Mouse (Mus musculus): ENCODE measurements around the gene Rpl34. TPM values are rescaled to one million over a fixed set of nuclear protein-coding genes. Genes with fewer than 3 reads are reported as not detected.

The Rpl34 gene
- 524 and 551 TPM in 2 replicates for polyA plus RNA-seq (2015; fragmentation: Nextera tagmentation; extraction: Ambion mirVana)

DNA sequence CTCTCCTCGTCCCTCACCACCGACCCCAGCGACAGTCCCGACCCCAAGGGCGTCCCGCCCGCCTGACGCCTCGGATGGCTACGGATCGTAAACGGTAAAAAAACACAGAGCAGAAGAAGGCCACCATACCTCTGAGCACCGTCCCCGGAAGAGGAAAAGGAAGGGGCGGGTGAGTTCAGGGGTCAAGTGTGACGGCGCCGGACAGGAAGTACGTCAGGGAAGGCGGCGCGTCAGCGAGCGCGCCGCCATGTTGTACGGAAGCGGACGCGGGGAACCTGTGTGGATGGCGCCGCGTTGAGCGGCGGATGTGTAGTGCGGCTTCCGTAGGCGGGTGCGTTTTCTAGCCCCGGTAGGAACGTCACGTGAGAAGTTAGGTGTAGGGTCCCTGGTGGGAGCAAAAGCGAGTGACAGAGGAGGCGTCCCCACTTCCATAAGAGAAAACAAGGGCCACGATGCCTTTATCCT lies at the start of gene Rpl34:
TSS of gene Rpl34 (minus strand) at position 210 of the 465 bp plus-strand sequence.
- Histone ChIP-seq H3K9me3 (no peaks in the 10 kb centered on the region), H3K27me3 (replicated peaks) (no peaks in the 10 kb centered on the region), H3K4me3 (peak within 1 kb of the TSS; percentile 96), H3K36me3 (replicated peaks) (peaks cover 19% of the 10 kb centered on the region), H3K27ac (peak within 1 kb of the TSS; percentile 82), H3K4me1 (peaks cover 22% of the 10 kb centered on the region), H3K9ac (peak within 1 kb of the TSS; percentile 86), H3K4me2 (peak within 1 kb of the TSS; percentile 79)
- ATAC-seq (replicated peaks) = peak; percentile 99
- WGBS = under 1% methylated on average over 45 of the region's 45 CpGs

DNA sequence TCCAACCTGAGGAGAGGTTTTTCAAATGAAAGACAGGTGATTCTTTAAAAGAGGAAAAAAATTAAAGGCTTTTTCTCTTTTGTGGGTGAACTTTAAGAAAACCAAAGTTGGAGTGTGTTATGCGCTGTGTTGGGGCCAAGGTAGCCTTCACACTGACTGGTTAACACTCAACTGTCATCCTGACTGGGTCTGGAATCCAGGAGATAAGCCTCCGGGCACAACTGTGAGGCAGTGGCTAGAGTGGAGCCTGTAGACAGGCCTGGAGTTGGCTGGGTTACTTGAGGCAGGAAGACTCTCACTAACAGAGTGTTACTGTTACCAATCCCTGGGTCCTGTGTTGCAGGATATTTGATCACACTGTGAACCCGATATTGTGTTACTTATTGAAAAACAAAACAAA lies 38.0 kb upstream of the Rpl34 start:
- Histone ChIP-seq H3K36me3 (replicated peaks) (no peaks in the 10 kb centered on the region), H3K4me3 (no peak overlapping the region), H3K27me3 (replicated peaks) (no peaks in the 10 kb centered on the region), H3K9me3 (no peaks in the 10 kb centered on the region), H3K27ac (no peak overlapping the region), H3K4me1 (no peaks in the 10 kb centered on the region), H3K4me2 (no peak overlapping the region), H3K9ac (no peak overlapping the region)
- ATAC-seq (replicated peaks) = no peak
- 84% methylated on average over 3 of the region's 3 CpGs for WGBS

DNA sequence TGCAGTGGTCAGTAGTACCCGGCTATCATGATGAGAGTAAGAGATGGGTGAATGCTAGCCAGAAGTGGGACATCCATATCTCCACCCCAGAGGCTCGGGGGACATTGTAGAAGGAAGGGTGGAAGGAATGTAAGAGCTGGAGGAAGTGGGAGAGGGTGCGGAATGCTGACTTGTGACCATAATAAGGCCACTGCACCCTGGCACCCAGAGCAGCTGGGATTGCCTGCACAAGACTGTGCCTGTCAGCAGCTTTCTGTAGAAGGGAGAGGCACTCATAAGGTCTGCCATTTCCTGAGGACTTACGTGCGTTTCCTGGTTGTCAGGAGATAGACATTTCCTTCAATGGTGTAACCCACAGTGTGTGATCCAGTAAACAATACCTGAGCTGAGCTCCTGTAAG lies 33.9 kb upstream of the Rpl34 start:
- no peak overlapping the region for H3K27ac ChIP-seq
- H3K4me2 ChIP-seq = no peak overlapping the region
- no peaks in the 10 kb centered on the region for H3K9me3 ChIP-seq
- peaks cover 2% of the 10 kb centered on the region; the same call in 1 of the 2 replicates for H3K4me1 ChIP-seq
- no peaks in the 10 kb centered on the region for H3K27me3 ChIP-seq (replicated peaks)
- ATAC-seq (replicated peaks) = no peak
- WGBS = 78% methylated on average over 5 of the region's 5 CpGs
- H3K4me3 ChIP-seq = no peak overlapping the region
- H3K36me3 ChIP-seq (replicated peaks) = no peaks in the 10 kb centered on the region
- no peak overlapping the region for H3K9ac ChIP-seq

DNA sequence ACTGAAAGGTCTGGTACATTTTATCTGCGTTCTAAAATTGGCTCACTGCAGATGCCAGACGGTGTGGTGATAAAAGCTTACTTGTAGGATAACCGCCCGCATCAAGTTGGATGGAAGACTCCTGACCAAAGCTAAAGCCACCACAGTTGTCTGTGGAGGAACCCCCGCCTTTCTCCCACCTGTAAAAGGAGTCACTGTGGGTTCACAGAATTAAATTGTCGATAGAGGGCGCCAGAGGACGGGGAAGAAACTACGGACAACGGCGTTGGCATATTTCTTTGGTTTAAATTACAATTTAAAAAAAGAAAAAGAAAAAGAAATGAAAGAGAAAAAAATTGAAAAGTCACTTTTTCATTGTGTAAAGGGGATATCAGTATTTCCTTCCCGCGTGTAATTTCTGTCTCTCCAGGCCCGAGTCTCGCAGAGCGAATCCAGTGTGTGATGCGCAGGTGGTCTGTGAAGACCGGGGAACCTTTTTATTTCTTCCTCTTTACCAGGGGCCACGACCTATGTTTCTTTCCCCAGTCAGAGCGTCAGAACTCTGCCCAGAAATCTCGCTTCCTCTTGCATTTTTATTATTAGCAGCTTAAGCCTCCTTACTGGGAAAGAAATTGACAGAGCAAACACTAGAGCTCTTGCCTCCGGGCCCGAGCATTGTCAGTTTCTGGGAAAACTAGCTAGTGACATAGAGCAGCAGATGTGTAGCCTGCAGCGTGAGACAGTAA lies 30.7 kb upstream of the Rpl34 start:
- 0 out of 2 replicates have a peak overlapping the region, but pooled peaks have one; percentile 2 for H3K27ac ChIP-seq
- no peak overlapping the region for H3K9ac ChIP-seq
- H3K4me2 ChIP-seq = no peak overlapping the region
- 53% methylated on average over 24 of the region's 24 CpGs for WGBS
- H3K36me3 ChIP-seq (replicated peaks) = no peaks in the 10 kb centered on the region
- no peaks in the 10 kb centered on the region for H3K27me3 ChIP-seq (replicated peaks)
- H3K4me1 ChIP-seq = peaks cover 22% of the 10 kb centered on the region
- H3K9me3 ChIP-seq = no peaks in the 10 kb centered on the region
- no peak overlapping the region for H3K4me3 ChIP-seq
- 0 out of 2 replicates have a peak, but pooled peaks have one; percentile 8 for ATAC-seq (replicated peaks)

DNA sequence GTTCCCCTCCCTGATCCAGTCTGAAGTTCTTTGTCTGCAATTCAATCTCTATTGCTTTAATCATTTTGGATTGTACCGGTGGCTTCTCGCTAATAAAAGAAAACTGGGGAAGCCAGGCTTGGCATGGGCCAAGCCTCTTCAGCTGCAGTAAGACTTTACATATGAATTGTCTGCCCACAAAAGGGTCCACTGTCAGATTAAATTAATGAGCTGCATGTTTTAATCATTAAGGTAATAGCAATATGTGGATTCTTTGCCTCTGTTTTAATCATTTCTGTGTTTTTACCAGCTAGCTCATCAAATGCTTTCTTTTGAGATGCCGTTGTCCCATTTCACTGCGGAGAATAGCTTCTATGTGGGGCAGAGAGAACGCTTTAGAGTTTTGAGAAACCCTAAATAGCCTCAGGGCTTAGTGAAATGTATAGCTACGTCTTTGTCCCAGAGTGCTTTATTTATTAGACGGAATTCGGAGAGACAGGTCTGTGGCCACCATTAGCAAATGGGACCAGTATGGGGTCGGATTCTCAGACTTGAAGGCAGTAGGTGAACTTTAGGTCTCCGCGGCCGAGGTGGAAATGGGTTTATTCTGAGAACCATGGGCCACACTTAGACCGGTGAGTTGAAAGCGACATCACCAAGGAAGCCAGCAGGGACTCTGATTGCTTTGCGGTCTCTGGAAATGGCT lies 28.1 kb upstream of the Rpl34 start:
- ATAC-seq (replicated peaks) = peak; percentile 59
- Histone ChIP-seq H3K27me3 (replicated peaks) (no peaks in the 10 kb centered on the region), H3K9me3 (no peaks in the 10 kb centered on the region), H3K4me3 (no peak overlapping the region), H3K9ac (no peak overlapping the region; the same call in 1 of the 2 replicates), H3K4me2 (peak overlapping the region; percentile 3; the same call in 1 of the 2 replicates), H3K36me3 (replicated peaks) (no peaks in the 10 kb centered on the region), H3K27ac (peak overlapping the region; percentile 31), H3K4me1 (peaks cover 22% of the 10 kb centered on the region)
- 31% methylated on average over 15 of the region's 15 CpGs for WGBS

DNA sequence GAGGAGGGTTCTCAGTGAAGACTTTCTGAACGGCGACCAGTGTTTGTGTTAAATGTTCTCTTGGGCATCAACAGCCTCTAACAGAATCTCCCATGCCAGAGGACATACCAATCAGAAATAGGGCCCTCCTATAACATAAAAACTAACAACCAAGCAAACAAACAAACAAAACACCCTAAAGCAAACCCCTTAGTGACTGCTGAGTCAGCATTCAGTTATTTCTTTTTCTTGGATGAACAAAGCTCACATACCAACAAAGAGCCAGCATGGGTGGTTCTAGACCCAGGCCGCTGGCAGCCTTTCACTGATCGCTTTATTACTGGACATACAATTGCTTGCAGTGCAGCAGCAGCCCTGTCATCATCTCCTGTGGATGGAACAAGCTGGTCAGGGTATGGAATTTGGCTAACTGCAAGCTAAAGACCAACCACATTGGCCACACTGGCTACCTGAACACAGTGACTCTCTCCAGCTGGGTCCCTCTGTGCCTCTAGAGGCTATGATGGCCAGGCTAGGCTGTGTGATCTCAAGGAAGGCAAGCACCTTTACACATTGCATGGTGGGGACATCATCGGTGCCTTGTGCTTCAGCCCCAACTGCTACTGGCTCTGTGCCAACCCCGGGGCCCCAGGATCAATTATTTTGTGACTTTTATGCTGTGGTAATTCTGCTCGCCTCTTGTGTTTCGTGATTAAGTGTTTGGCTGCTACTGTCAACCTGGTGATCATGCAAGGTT lies 27.1 kb upstream of the Rpl34 start:
- peak; percentile 31; the same call in 1 of the 2 replicates for ATAC-seq (replicated peaks)
- H3K4me1 ChIP-seq = peaks cover 22% of the 10 kb centered on the region
- no peaks in the 10 kb centered on the region for H3K36me3 ChIP-seq (replicated peaks)
- no peak overlapping the region for H3K4me3 ChIP-seq
- H3K27ac ChIP-seq = peak overlapping the region; percentile 31; the same call in 1 of the 2 replicates
- H3K9me3 ChIP-seq = no peaks in the 10 kb centered on the region
- H3K27me3 ChIP-seq (replicated peaks) = no peaks in the 10 kb centered on the region
- no peak overlapping the region; the same call in 1 of the 2 replicates for H3K9ac ChIP-seq
- H3K4me2 ChIP-seq = no peak overlapping the region
- 58% methylated on average over 8 of the region's 8 CpGs for WGBS

DNA sequence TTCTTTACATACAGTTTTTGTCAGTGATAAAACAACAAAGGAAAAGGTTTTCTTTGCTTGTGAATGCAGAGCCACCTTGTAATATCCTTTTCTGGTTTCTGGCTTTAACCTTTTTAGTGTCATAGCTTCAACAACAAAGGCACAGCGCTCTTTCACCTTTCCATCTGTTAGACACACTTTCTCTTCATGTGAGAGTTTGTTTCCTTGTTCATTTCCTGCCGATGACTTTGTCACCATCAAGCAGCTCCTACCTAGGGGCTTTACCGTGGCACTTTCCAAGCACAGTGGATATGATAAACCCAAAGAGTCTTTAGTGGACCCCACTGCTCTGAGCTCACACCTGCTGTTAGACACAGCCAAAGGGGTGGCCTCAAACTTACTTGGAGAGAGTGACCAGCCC lies 19.0 kb upstream of the Rpl34 start:
- ATAC-seq (replicated peaks) = no peak
- H3K9me3 ChIP-seq = no peaks in the 10 kb centered on the region
- no peaks in the 10 kb centered on the region for H3K36me3 ChIP-seq (replicated peaks)
- H3K9ac ChIP-seq = no peak overlapping the region
- H3K4me2 ChIP-seq = no peak overlapping the region
- peaks cover 13% of the 10 kb centered on the region for H3K4me1 ChIP-seq
- WGBS = 92% methylated on average over 3 of the region's 3 CpGs
- no peak overlapping the region for H3K27ac ChIP-seq
- H3K4me3 ChIP-seq = no peak overlapping the region
- H3K27me3 ChIP-seq (replicated peaks) = no peaks in the 10 kb centered on the region

DNA sequence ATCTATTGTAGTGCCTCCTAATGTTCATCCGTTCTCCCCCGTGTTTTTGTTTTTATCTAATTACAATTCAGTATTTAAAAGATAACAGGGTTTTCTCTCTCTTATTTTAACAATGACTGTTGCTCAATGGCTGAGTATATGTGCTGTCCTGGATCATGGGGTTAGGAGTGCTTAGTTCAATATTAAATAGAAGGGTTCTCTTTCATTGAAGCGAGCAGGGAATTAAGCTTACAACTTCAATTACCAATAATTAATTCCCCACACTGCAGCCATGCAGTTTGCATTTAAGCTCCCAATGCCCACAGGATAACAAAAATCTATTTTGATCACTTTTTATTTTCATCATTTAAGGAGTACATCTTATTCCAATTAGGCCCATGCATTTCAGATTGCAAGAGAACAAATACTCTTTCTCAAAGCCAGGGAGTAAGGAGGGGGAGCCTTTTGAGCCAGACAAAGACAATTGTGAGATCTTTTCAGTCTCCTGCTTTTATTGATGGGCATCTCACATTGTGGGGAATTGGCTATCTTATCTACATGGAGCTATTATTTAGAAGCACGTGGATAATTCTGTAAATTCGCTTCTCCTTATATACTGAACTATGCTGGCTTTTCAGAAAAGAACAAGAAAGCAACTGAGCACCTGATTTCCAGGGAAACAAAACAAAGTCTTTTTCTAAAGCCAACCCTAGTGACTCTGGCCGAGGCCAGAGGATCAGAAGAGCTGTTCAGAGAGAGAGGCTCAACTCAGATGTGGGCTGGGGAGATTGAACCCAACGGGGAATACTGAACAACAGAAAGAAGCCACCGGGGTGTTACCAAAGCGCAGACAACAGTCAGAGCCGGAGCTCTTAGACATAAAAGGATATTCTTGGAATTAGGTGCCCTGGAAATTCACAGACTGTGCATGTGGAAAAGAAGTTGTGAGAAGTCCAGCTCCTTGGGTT lies 16.7 kb upstream of the Rpl34 start:
- peak overlapping the region; percentile 49 for H3K27ac ChIP-seq
- no peaks in the 10 kb centered on the region for H3K9me3 ChIP-seq
- H3K4me2 ChIP-seq = no peak overlapping the region
- H3K27me3 ChIP-seq (replicated peaks) = no peaks in the 10 kb centered on the region
- H3K4me1 ChIP-seq = peaks cover 13% of the 10 kb centered on the region
- H3K36me3 ChIP-seq (replicated peaks) = no peaks in the 10 kb centered on the region
- no peak overlapping the region for H3K9ac ChIP-seq
- 15% methylated on average over 10 of the region's 10 CpGs for WGBS
- ATAC-seq (replicated peaks) = peak; percentile 62; the same call in 1 of the 2 replicates
- H3K4me3 ChIP-seq = no peak overlapping the region

DNA sequence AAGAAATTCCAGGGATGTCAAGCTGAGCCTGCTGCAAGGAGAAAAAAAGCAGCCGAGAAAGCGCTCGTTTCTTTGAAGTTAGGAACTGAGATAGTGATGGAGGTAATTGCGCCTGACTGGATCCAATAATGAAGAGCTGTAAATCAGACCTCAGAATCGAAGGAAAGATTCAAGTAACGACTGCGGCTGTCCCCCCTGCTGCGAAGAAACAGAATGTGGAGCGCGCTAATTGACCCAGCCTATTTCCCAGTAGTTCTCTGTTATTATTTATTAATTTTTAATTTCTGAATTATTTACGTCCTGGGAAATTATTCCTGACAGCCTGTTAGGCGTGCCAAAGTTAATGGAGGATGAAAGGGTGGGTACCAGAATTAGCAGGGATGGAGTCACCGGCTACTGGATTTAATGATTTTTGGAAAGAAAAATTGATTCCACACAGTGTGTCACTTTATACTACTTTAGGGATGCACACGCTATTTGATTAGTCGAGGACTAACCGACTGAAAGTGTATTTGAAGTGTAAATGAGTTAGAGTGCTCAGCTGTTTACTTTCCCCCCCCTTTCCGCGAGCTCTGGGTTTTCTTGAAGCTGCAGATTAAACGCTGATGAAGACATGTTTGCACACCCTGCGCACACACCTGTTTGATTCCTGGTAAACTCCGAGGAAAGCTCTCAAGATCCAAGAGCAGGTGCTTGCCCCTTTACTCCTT lies 7.6 kb upstream of the Rpl34 start:
- WGBS = 28% methylated on average over 21 of the region's 21 CpGs
- H3K9me3 ChIP-seq = no peaks in the 10 kb centered on the region
- H3K4me3 ChIP-seq = no peak overlapping the region
- no peak overlapping the region for H3K9ac ChIP-seq
- peak; percentile 90 for ATAC-seq (replicated peaks)
- H3K36me3 ChIP-seq (replicated peaks) = no peaks in the 10 kb centered on the region
- no peaks in the 10 kb centered on the region for H3K27me3 ChIP-seq (replicated peaks)
- peaks cover 16% of the 10 kb centered on the region for H3K4me1 ChIP-seq
- peak overlapping the region; percentile 34; the same call in 1 of the 2 replicates for H3K27ac ChIP-seq
- H3K4me2 ChIP-seq = peak overlapping the region; percentile 30

DNA sequence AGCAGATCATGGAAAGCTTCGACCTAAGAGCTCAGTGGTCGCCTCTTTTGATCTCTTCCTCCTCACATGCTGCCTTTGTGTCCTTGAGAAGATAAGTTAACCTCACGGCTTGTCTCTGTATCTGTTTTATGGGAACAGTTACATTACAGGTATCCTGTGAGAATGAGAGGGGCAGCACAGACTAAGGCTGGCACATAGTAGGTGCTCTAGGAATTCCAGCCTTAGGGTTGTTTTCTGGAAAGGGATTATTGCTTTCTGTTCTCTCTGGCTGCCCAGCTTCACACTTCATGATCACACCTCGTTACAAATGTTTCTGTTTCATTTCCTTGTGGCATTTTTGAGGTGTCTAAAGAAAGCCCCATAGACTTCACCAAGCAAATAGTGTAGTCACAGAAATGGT lies 6.6 kb upstream of the Rpl34 start:
- H3K9ac ChIP-seq = no peak overlapping the region
- no peak overlapping the region for H3K4me3 ChIP-seq
- H3K4me2 ChIP-seq = no peak overlapping the region; the same call in 1 of the 2 replicates
- no peaks in the 10 kb centered on the region for H3K9me3 ChIP-seq
- no peak for ATAC-seq (replicated peaks)
- WGBS = 41% methylated on average over 4 of the region's 4 CpGs
- H3K36me3 ChIP-seq (replicated peaks) = no peaks in the 10 kb centered on the region
- H3K4me1 ChIP-seq = peaks cover 16% of the 10 kb centered on the region
- H3K27ac ChIP-seq = peak overlapping the region; percentile 69
- H3K27me3 ChIP-seq (replicated peaks) = no peaks in the 10 kb centered on the region
